Comparison of ENCODE assay signal across 13 mouse cellular contexts in the genomic region with DNA sequence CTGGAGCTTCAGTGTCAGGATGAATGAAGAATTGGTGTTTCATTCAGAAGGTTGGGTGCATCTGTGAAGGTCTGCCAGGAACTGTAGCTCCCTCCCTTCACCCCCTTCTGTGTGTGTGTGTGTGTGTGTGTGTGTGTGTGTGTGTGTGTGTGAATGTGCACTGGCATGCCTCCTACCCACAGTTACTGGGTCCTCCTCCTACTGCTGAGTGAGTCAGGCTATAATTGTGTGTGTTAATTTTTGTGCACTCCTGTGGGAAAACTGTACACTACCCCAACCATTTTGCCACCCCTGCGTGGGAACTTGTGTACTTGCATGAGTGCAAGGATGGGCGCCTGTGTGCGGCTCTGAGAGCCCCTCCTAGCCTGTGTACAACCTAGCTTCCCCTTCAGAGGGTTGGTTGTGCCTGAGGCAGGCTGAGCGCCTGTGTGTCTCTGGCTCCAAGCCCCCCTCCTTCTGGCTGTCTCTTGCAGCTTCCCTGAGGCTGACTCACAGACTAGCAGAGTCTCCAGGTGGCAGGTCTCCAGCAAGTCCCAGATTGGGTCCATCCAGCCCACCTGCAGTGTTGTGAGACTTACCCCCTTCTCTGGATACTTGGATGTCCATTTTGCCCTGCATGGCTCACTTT. TPM values are rescaled to one million over a fixed set of nuclear protein-coding genes. Genes with fewer than 3 reads are reported as not detected.
DNase-seq lines count a peak whose midpoint lies in the region; ATAC-seq lines count a peak whose summit lies in the region.
"Had no signal": no experiment of that assay in that cellular context is flagged by ENCODE, and none has a peak within 500 bp of the region (broad histone marks: within the 10 kb centered on the region; RNA-seq: fewer than 3 reads in every experiment).

No protein-coding gene starts in this region.

- no peak for DNase-seq in frontal cortex, postnatal 36 days (ENCODE audit: low spot score in 2 of 2)
- DNase-seq in right cerebral cortex, adult 18-20 months, result peak; percentile 28
- no peak for DNase-seq in right cerebral cortex, postnatal 4 days
- peak; percentile 35 to 45 for DNase-seq in left cerebral cortex, postnatal 36 days (ENCODE audit: low spot score in 2 of 2)
- no peak for DNase-seq in thymus, adult 18-20 months
- no peak for DNase-seq in lung, postnatal 4 days
- DNase-seq in kidney, postnatal 25 days, result no peak
- DNase-seq: cerebellum, adult 8-10 months; gastrocnemius, postnatal 25 days; kidney, postnatal 4 days; liver, postnatal 0 days had no signal

- intact Hi-C loops in left cerebral cortex, postnatal 36 days (cut with DNase I), result no loop called here

- peak; percentile 73 for ATAC-seq in frontal cortex, adult (ENCODE audit: low TSS enrichment)
- ATAC-seq: intestine, postnatal 0 days; liver, postnatal 0 days had no signal

RNA-seq across cellular contexts. Expression of gene Alx4, which starts 7.2 kb away (rescaled TPM):
- 1 to 10 TPM in 1 of 2 experiments, under 1 TPM in 1; 0.69 to 1.5 TPM for total RNA-seq in left cerebral cortex, postnatal 36 days (2021)

Comparison
In these comparisons a context has a peak if more than half of its experiments do, and no peak if none do; other contexts are left out.
1. DNase-seq: peak in right cerebral cortex, adult 18-20 months (single experiment) and left cerebral cortex, postnatal 36 days (2 of 2); none in frontal cortex, postnatal 36 days (0 of 2), right cerebral cortex, postnatal 4 days (single experiment), thymus, adult 18-20 months (0 of 2), lung, postnatal 4 days (0 of 2) and kidney, postnatal 25 days (0 of 2).